Mouse (Mus musculus) C2C12 (cell line): ENCODE data around the gene Kdelc2.

Experiments
- CEBPB ChIP-seq: IDR thresholded peaks from one replicate; pipeline ENCODE4 v1.6.1; 2011; ENCODE audit warnings: low read depth, mild to moderate bottlenecking, control low read depth, moderate library complexity
- CTCF ChIP-seq: IDR thresholded peaks from one replicate; pipeline ENCODE4 v1.5.1; 2011; ENCODE audit not compliant: control insufficient read depth, insufficient read depth, insufficient read length
- FOSL1 ChIP-seq: IDR thresholded peaks from one replicate; pipeline ENCODE4 v1.8.0; 2011; ENCODE audit warnings: mild to moderate bottlenecking, low read length; ENCODE audit not compliant: poor library complexity, insufficient read depth, severe bottlenecking
- MAX ChIP-seq: IDR thresholded peaks from one replicate; pipeline ENCODE4 v1.6.1; 2011; ENCODE audit warnings: mild to moderate bottlenecking, control low read depth
- MYOG ChIP-seq: IDR thresholded peaks from one replicate; pipeline ENCODE4 v1.6.1; 2011; ENCODE audit not compliant: control insufficient read depth, insufficient read length; ENCODE audit errors: extremely low read depth
- USF1 ChIP-seq: IDR thresholded peaks from one replicate; pipeline ENCODE4 v1.6.1; 2011; ENCODE audit warnings: low read depth, mild to moderate bottlenecking, control low read depth, moderate library complexity

DNA sequence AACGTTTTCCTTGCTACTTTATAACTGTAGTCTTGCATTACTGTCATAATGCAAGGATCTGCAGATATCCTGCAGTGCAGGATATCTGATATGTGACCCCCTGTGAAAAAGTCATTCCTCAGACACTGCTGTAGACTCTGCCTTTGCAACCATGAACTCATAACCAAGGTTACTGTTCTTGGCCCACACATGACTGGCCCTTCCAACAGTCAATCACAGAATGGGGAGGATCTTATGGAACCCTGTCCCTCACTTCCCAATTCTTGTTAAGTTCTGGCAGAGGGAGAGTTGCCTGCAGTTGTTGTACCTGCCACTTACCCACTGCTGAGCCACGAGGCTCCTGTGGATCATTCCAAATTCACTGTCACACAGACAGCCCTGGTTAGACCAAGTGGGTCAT lies 3.6 kb downstream of the Kdelc2 start:
- TF ChIP-seq CTCF (no peak), USF1 (no peak), MYOG (no peak), FOSL1 (no peak), MAX (no peak), CEBPB (no peak)
